Mouse (Mus musculus): ENCODE measurements around the gene 1700016H13Rik. TPM values are rescaled to one million over a fixed set of nuclear protein-coding genes. Genes with fewer than 3 reads are reported as not detected.

The 1700016H13Rik gene
- polyA plus RNA-seq, 1 experiment from 2014 or later, result 0.25 TPM

DNA sequence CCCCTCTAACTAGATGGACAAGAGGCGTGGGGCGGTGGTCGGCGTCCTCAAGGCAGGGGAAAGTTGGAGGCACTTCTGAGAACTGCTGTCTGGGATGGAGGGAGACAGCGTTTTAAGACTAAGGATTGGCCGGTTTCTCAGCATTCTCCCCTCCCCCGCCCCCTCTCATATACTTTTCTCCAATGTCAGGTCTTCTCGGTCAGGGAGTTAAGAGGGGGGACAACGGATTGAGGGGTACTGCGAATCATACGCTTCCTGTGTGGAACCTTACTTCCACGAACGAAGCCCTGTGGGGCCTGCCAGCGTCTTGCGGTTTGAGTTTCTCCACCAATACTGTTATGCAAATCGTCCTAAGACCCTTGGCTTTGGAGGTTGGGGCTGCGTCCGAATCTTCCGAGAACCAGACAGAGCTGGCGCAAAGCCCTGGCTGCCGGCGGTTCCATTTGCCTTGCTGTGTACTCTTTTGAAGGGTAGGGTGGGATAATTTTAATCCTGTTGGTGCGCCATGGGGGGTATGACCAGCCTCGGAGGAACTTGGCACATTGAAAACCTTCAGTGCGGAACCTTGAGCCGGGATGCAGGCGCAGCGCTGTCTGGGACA is 37.3 kb upstream of the 1700016H13Rik start:
- H3K9ac ChIP-seq (ENCODE audit: low read length), result peak overlapping the region; percentile 50; the same call in 1 of the 2 replicates
- peak overlapping the region; percentile 44 for H3K4me3 ChIP-seq (ENCODE audit: low read depth, low read length)
- H3K27ac ChIP-seq (ENCODE audit: low read depth, low read length), result no peak overlapping the region
- peak overlapping the region; percentile 91 for H3K4me2 ChIP-seq
- peaks cover 7% of the 10 kb centered on the region; the same call in 1 of the 2 replicates for H3K4me1 ChIP-seq (ENCODE audit: control insufficient read depth, insufficient read depth, low read length)
- DNase-seq (ENCODE audit: low spot score, missing footprints), result peak; percentile 96
- WGBS, result 1% methylated on average over 28 of the region's 28 CpGs
- peaks cover 19% of the 10 kb centered on the region for H3K27me3 ChIP-seq (ENCODE audit: control insufficient read depth, insufficient read depth, low read length)
- peak; percentile 54; the same call in 1 of the 2 replicates for ATAC-seq (ENCODE audit: low FRiP score)
- H3K36me3 ChIP-seq (ENCODE audit: control insufficient read depth, insufficient read depth, low read length), result no peaks in the 10 kb centered on the region
- H3K9me3 ChIP-seq (ENCODE audit: control insufficient read depth, low read length), result no peaks in the 10 kb centered on the region

DNA sequence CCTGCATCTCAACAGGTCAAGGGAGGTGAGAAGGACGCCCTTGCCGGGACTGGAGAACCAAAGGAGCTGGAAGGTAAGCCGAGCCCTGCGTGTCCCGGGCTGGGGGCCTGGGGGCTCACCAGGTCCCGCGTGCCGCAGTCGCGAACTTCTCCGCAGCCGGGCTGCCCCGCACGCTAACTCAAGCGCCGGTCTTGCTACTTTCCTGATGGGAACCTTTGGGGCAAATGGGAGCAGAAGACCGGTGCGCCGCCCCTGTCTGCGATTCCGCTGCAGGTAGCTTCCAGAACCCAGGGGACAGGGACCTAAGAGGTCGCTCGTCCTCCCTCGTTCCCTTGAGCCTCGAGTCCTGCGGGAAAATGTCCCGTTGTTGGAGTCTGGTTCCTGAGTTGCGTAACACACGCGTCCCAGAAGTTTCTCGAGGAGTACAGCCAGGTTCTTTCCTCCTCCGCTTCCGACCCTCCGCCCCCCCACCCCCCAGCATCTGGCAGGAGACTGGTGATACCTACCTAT is 36.8 kb upstream of the 1700016H13Rik start:
- H3K9me3 ChIP-seq (ENCODE audit: control insufficient read depth, low read length), result no peaks in the 10 kb centered on the region
- peak overlapping the region; percentile 44 for H3K4me3 ChIP-seq (ENCODE audit: low read depth, low read length)
- no peaks in the 10 kb centered on the region for H3K36me3 ChIP-seq (ENCODE audit: control insufficient read depth, insufficient read depth, low read length)
- peaks cover 7% of the 10 kb centered on the region; the same call in 1 of the 2 replicates for H3K4me1 ChIP-seq (ENCODE audit: control insufficient read depth, insufficient read depth, low read length)
- H3K27me3 ChIP-seq (ENCODE audit: control insufficient read depth, insufficient read depth, low read length), result peaks cover 19% of the 10 kb centered on the region
- no peak overlapping the region for H3K27ac ChIP-seq (ENCODE audit: low read depth, low read length)
- peak overlapping the region; percentile 50 for H3K9ac ChIP-seq (ENCODE audit: low read length)
- no peak; the same call in 1 of the 2 replicates for ATAC-seq (ENCODE audit: low FRiP score)
- peak overlapping the region; percentile 91 for H3K4me2 ChIP-seq
- peak; percentile 93 for DNase-seq (ENCODE audit: low spot score, missing footprints)
- under 1% methylated on average over 34 of the region's 34 CpGs for WGBS

DNA sequence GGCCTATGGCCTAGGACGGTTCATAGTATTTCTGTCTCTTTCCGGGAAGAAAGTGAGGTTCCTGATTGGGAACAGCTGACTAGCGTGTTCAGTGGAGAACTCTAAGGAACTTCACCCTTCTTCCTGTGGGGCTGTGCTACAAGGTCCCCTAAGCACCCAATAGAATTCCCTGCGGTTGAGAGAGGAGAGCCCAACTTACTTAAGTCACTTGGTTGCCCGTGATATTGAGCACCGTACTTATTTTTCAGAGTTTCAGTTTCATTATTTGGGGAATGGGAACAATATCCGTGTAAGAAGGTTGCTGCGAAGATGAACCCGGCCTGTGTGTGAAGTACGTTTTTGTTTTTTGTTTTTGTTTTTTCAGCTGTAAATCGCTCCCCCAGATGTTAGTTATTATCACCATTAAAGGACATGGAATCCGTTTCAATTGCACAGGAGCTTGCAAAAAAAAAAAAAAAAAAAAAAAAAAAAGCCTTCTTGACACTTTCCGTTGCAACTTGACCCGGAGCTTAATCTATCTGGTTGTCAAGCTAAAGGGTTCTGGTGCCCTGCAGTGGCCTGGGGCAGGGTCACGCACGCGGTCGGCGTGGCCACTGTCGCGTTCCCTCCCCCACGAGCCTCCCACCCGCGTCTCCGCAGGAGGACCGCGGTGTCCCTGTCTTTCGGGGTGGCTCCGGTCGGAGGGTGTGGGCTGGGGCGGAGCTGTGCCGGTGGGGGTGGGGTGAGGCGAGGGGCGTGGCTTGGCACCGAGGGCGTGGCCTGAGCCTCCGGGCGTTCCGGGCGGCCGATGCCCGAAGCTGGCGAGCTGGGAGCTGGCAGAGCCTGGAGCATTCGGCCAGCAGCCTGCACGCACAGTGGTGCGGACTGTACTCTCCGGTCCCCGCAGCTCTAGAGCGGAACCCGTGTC is 36.1 kb upstream of the 1700016H13Rik start, which contains the start of gene Aff1:
Gene Aff1, plus strand, starts transcription at position 751 of the 907 bp plus-strand sequence.
- Histone ChIP-seq H3K4me1 (ENCODE audit: control insufficient read depth, insufficient read depth, low read length) (peaks cover 7% of the 10 kb centered on the region; the same call in 1 of the 2 replicates), H3K27ac (ENCODE audit: low read depth, low read length) (no peak within 1 kb of the TSS), H3K9me3 (ENCODE audit: control insufficient read depth, low read length) (no peaks in the 10 kb centered on the region), H3K4me3 (ENCODE audit: low read depth, low read length) (peak within 1 kb of the TSS; percentile 44), H3K27me3 (ENCODE audit: control insufficient read depth, insufficient read depth, low read length) (peaks cover 19% of the 10 kb centered on the region), H3K36me3 (ENCODE audit: control insufficient read depth, insufficient read depth, low read length) (no peaks in the 10 kb centered on the region), H3K4me2 (peak within 1 kb of the TSS; percentile 91), H3K9ac (ENCODE audit: low read length) (peak within 1 kb of the TSS; percentile 50)
- DNase-seq (ENCODE audit: low spot score, missing footprints) (peak; percentile 99), ATAC-seq (ENCODE audit: low FRiP score) (peak; percentile 91)
- WGBS, result 5% methylated on average over 50 of the region's 50 CpGs

DNA sequence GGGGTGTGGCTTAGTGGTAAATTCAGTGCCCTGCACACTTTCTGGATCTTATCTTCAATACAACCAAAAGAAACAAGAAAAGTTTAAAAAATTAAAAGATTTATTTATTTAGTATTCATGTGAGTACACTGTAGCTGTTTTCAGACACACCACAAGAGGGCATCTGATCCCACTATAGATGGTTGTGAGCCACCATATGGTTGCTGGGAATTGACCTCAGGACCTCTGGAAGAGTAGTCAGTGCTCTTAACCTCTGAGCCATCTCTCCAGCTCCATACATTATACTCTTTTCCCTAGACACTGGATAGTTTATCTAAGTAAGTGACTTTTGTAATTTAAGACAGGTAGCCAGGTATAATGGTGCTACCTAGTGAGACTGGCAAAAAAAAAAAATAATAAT is 35.4 kb upstream of the 1700016H13Rik start:
- peaks cover 7% of the 10 kb centered on the region; the same call in 1 of the 2 replicates for H3K4me1 ChIP-seq (ENCODE audit: control insufficient read depth, insufficient read depth, low read length)
- no peaks in the 10 kb centered on the region for H3K36me3 ChIP-seq (ENCODE audit: control insufficient read depth, insufficient read depth, low read length)
- H3K27ac ChIP-seq (ENCODE audit: low read depth, low read length), result no peak overlapping the region
- no peak for DNase-seq (ENCODE audit: low spot score, missing footprints)
- no peak overlapping the region for H3K9ac ChIP-seq (ENCODE audit: low read length)
- peaks cover 19% of the 10 kb centered on the region for H3K27me3 ChIP-seq (ENCODE audit: control insufficient read depth, insufficient read depth, low read length)
- no peak for ATAC-seq (ENCODE audit: low FRiP score)
- no peaks in the 10 kb centered on the region for H3K9me3 ChIP-seq (ENCODE audit: control insufficient read depth, low read length)
- no peak overlapping the region for H3K4me2 ChIP-seq
- H3K4me3 ChIP-seq (ENCODE audit: low read depth, low read length), result no peak overlapping the region

DNA sequence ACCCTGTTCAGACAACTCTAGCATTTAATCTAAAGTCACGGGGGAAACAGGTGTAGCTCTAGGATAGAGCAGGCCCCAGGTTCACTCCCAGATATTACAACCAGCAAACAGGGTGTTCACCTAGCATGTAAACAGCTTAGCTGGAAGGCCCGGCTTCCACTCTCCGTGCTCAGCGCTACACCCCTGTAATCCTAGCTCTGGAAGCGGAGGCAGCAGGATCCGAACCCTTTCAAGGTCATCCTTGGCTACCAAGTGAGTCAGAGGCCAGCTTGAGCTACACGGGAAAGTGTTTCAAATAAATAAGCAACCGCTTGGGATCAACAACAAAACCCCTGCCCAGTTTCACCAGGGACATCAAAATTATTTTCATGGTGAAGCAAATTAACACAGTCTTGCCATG is 34.4 kb upstream of the 1700016H13Rik start:
- no peak for DNase-seq (ENCODE audit: low spot score, missing footprints)
- Histone ChIP-seq H3K4me3 (ENCODE audit: low read depth, low read length) (no peak overlapping the region), H3K4me2 (no peak overlapping the region), H3K9me3 (ENCODE audit: control insufficient read depth, low read length) (no peaks in the 10 kb centered on the region), H3K36me3 (ENCODE audit: control insufficient read depth, insufficient read depth, low read length) (no peaks in the 10 kb centered on the region), H3K4me1 (ENCODE audit: control insufficient read depth, insufficient read depth, low read length) (peaks cover 7% of the 10 kb centered on the region; the same call in 1 of the 2 replicates), H3K27me3 (ENCODE audit: control insufficient read depth, insufficient read depth, low read length) (peaks cover 19% of the 10 kb centered on the region), H3K9ac (ENCODE audit: low read length) (no peak overlapping the region), H3K27ac (ENCODE audit: low read depth, low read length) (no peak overlapping the region)
- WGBS, result 94% methylated on average over 8 of the region's 8 CpGs
- no peak for ATAC-seq (ENCODE audit: low FRiP score)

DNA sequence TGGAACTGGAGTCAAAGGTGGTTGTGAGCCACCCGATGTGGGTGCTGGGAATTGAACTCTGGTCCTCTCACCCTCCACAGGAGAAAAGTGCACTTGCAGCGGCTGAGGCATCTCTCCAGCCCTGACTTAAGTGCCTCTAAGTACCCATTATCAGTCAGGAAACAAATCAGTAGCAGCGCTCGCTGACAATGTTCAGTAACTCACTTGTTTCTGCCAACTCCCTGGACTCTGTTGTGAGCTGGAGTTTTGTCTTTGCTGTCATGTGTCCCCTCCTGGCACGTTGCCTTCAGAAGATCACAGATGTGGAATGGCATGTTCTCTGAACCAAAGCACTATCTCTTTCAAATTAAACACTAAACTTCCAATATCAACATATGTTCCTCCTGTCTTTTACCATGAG is 33.8 kb upstream of the 1700016H13Rik start:
- WGBS, result 90% methylated on average over 5 of the region's 5 CpGs
- no peaks in the 10 kb centered on the region for H3K36me3 ChIP-seq (ENCODE audit: control insufficient read depth, insufficient read depth, low read length)
- no peak overlapping the region for H3K9ac ChIP-seq (ENCODE audit: low read length)
- no peaks in the 10 kb centered on the region for H3K9me3 ChIP-seq (ENCODE audit: control insufficient read depth, low read length)
- H3K27ac ChIP-seq (ENCODE audit: low read depth, low read length), result no peak overlapping the region
- DNase-seq (ENCODE audit: low spot score, missing footprints) (no peak), ATAC-seq (ENCODE audit: low FRiP score) (no peak)
- peaks cover 7% of the 10 kb centered on the region; the same call in 1 of the 2 replicates for H3K4me1 ChIP-seq (ENCODE audit: control insufficient read depth, insufficient read depth, low read length)
- no peak overlapping the region for H3K4me3 ChIP-seq (ENCODE audit: low read depth, low read length)
- no peak overlapping the region for H3K4me2 ChIP-seq
- H3K27me3 ChIP-seq (ENCODE audit: control insufficient read depth, insufficient read depth, low read length), result peaks cover 19% of the 10 kb centered on the region

DNA sequence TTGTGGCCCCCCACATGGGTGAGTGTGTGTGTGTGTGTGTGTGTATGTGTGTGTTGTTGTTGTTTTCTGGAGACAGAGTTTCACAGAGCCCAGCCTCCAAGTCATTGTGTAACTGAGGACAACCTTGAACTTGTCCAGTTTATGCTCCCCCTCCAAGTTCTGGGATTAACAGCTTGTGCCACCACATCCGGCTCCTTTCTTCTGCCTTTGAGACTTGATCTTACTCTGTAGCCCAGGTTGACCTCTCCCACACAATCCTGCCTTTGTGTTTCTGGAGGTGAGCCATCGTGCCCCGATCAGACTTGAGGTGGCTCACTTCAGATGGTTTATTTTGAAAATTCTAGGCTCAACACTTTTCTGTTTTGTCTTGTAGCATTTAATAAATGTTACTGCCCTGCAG is 26.0 kb upstream of the 1700016H13Rik start:
- DNase-seq (ENCODE audit: low spot score, missing footprints), result no peak
- Histone ChIP-seq H3K4me3 (ENCODE audit: low read depth, low read length) (no peak overlapping the region), H3K27ac (ENCODE audit: low read depth, low read length) (no peak overlapping the region), H3K27me3 (ENCODE audit: control insufficient read depth, insufficient read depth, low read length) (no peaks in the 10 kb centered on the region), H3K36me3 (ENCODE audit: control insufficient read depth, insufficient read depth, low read length) (no peaks in the 10 kb centered on the region), H3K9ac (ENCODE audit: low read length) (no peak overlapping the region), H3K9me3 (ENCODE audit: control insufficient read depth, low read length) (no peaks in the 10 kb centered on the region), H3K4me1 (ENCODE audit: control insufficient read depth, insufficient read depth, low read length) (no peaks in the 10 kb centered on the region), H3K4me2 (no peak overlapping the region)
- WGBS, result 55% methylated on average over 3 of the region's 3 CpGs
- ATAC-seq (ENCODE audit: low FRiP score), result no peak

DNA sequence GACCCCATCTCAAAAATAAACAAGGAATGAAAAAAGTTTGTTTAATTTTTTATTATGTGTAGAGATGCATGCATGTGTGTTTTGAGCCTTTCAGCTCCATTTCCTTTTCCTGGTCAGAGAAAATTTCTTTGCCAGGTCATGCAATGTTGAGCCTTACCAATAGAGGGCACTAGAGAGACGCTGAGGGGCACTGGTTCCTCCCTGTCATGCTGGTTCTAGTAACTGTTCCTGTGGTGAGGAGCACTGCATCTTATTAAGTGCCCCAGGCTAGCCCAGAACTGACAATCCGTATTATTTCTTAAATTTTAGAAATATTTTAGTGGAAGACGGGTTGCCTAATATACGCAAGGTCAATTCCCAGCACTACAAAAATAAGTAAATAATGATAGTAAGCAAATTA is 24.6 kb upstream of the 1700016H13Rik start:
- Histone ChIP-seq H3K9ac (ENCODE audit: low read length) (no peak overlapping the region), H3K4me1 (ENCODE audit: control insufficient read depth, insufficient read depth, low read length) (no peaks in the 10 kb centered on the region), H3K27ac (ENCODE audit: low read depth, low read length) (no peak overlapping the region), H3K36me3 (ENCODE audit: control insufficient read depth, insufficient read depth, low read length) (no peaks in the 10 kb centered on the region), H3K4me3 (ENCODE audit: low read depth, low read length) (no peak overlapping the region), H3K9me3 (ENCODE audit: control insufficient read depth, low read length) (no peaks in the 10 kb centered on the region), H3K4me2 (no peak overlapping the region), H3K27me3 (ENCODE audit: control insufficient read depth, insufficient read depth, low read length) (no peaks in the 10 kb centered on the region)
- 38% methylated on average over 4 of the region's 4 CpGs for WGBS
- DNase-seq (ENCODE audit: low spot score, missing footprints) (peak; percentile 98), ATAC-seq (ENCODE audit: low FRiP score) (0 out of 2 replicates have a peak, but pooled peaks have one; percentile 42)

DNA sequence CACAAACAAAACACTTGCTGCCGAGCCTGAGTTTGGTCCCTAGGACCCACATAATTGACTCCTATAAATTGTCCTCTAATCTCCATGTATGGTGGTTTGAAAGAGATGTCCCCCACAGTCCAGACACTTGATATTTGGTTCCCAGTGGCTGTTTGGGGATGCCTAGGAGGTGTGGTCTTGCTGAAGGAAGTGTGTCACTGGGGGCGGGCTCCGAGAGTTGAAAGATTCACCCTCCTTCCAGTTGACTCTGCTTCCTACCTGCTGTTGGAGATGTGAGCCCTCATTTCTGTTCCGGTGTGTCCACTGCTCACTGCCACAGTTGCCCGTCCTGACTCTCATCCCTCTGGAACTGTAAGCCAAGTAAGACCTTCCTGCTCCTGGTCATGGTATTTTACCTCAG is 23.2 kb upstream of the 1700016H13Rik start:
- no peak overlapping the region for H3K4me3 ChIP-seq (ENCODE audit: low read depth, low read length)
- no peak overlapping the region for H3K9ac ChIP-seq (ENCODE audit: low read length)
- H3K27me3 ChIP-seq (ENCODE audit: control insufficient read depth, insufficient read depth, low read length), result no peaks in the 10 kb centered on the region
- no peak for ATAC-seq (ENCODE audit: low FRiP score)
- H3K9me3 ChIP-seq (ENCODE audit: control insufficient read depth, low read length), result no peaks in the 10 kb centered on the region
- no peaks in the 10 kb centered on the region for H3K36me3 ChIP-seq (ENCODE audit: control insufficient read depth, insufficient read depth, low read length)
- no peak overlapping the region for H3K4me2 ChIP-seq
- no peaks in the 10 kb centered on the region for H3K4me1 ChIP-seq (ENCODE audit: control insufficient read depth, insufficient read depth, low read length)
- H3K27ac ChIP-seq (ENCODE audit: low read depth, low read length), result no peak overlapping the region
- WGBS, result 87% methylated on average over 5 of the region's 5 CpGs
- DNase-seq (ENCODE audit: low spot score, missing footprints), result no peak

All from midbrain, embryonic 11.5 days (tissue).